Mouse (Mus musculus) midbrain, embryonic 13.5 days (tissue): ENCODE results near the gene Sgca. TPM values are rescaled to one million over a fixed set of nuclear protein-coding genes. Genes with fewer than 3 reads are reported as not detected.

Experiments
- ATAC-seq: fragments of 200-750 bp; cut with Nextera tagmentation; 2 replicates; pipeline ENCODE4 v1.8.0; 2017; ENCODE audit warnings: mild to moderate bottlenecking, moderate TSS enrichment, moderate library complexity
- H3K27ac ChIP-seq: fragments of 300-500 bp; sonication (generic); 2 replicates; pipeline ENCODE4 v1.5.1; 2015; ENCODE audit warnings: inconsistent platforms, mild to moderate bottlenecking, moderate library complexity
- H3K27me3 ChIP-seq: fragments of 300-500 bp; sonication (generic); 2 replicates; pipeline ENCODE4 v1.6.1; 2015; ENCODE audit warnings: mild to moderate bottlenecking, inconsistent platforms
- H3K36me3 ChIP-seq: fragments of 300-500 bp; sonication (generic); 2 replicates; pipeline ENCODE4 v1.6.1; 2015; ENCODE audit warnings: mild to moderate bottlenecking, inconsistent platforms
- H3K4me1 ChIP-seq: fragments of 300-500 bp; sonication (generic); replicated peaks from 2 replicates; pipeline ENCODE4 v1.6.1; 2015; ENCODE audit warnings: inconsistent platforms
- H3K4me2 ChIP-seq: fragments of 300-500 bp; sonication (generic); replicated peaks from 2 replicates; pipeline ENCODE4 v1.6.1; 2015; ENCODE audit warnings: moderate library complexity, mild to moderate bottlenecking, inconsistent platforms
- H3K4me3 ChIP-seq: fragments of 300-500 bp; sonication (generic); replicated peaks from 2 replicates; pipeline ENCODE4 v1.5.1; 2015; ENCODE audit warnings: mild to moderate bottlenecking, inconsistent platforms
- H3K9ac ChIP-seq: fragments of 300-500 bp; sonication (generic); replicated peaks from 2 replicates; pipeline ENCODE4 v1.6.1; 2015; ENCODE audit warnings: mild to moderate bottlenecking, inconsistent platforms
- H3K9me3 ChIP-seq: fragments of 300-500 bp; sonication (generic); 2 replicates; pipeline ENCODE4 v1.6.1; 2016; ENCODE audit warnings: mild to moderate bottlenecking, inconsistent platforms
- WGBS: fragments of 180-500 bp; shearing (Covaris S2); methylation state at CpG from one replicate; pipeline ENCODE4 v1.1.7; 2015; 5-methylcytosine and 5-hydroxymethylcytosine counted together
- polyA plus RNA-seq: library from polyadenylated mRNA; unstranded; fragments of >200 nt; fragmentation: Nextera tagmentation; extraction: Ambion mirVana; gene quantifications from 2 replicates; pipeline ENCODE4 v1.2.1, GENCODE M21; 2015

Sgca gene
- polyA plus RNA-seq, 1 experiment from 2014 or later, result 0.17 TPM

- peaks cover 66% of the 10 kb centered on the region for H3K4me1 ChIP-seq
- ATAC-seq, result no peak
- H3K4me3 ChIP-seq, result no peak overlapping the region
- H3K9me3 ChIP-seq, result no peaks in the 10 kb centered on the region
- 79% methylated on average over 8 of the region's 8 CpGs for WGBS
- H3K4me2 ChIP-seq, result no peak overlapping the region
- H3K36me3 ChIP-seq, result peaks cover 94% of the 10 kb centered on the region
- peak overlapping the region; percentile 54 for H3K9ac ChIP-seq
- H3K27ac ChIP-seq, result peak overlapping the region; percentile 87
- H3K27me3 ChIP-seq, result no peaks in the 10 kb centered on the region
Measured at GRCm38 (mm10) chr11:95000128-95000527, 24.0 kb upstream of the Sgca start.

GRCm38 (mm10) chr11:94998041-94998531, 22.0 kb upstream of the Sgca start:
- Histone ChIP-seq H3K27me3 (no peaks in the 10 kb centered on the region), H3K4me1 (peaks cover 77% of the 10 kb centered on the region), H3K9ac (no peak overlapping the region; the same call in 1 of the 2 replicates), H3K4me2 (no peak overlapping the region), H3K4me3 (no peak overlapping the region), H3K36me3 (peaks cover 81% of the 10 kb centered on the region), H3K9me3 (no peaks in the 10 kb centered on the region), H3K27ac (0 out of 2 replicates have a peak overlapping the region, but pooled peaks have one; percentile 19)
- WGBS, result 80% methylated on average over 16 of the region's 16 CpGs
- no peak for ATAC-seq

GRCm38 (mm10) chr11:94997596-94997995, 21.5 kb upstream of the Sgca start:
- ATAC-seq, result no peak
- no peak overlapping the region for H3K4me2 ChIP-seq
- no peaks in the 10 kb centered on the region for H3K9me3 ChIP-seq
- WGBS, result 75% methylated on average over 5 of the region's 5 CpGs
- H3K27me3 ChIP-seq, result no peaks in the 10 kb centered on the region
- 0 out of 2 replicates have a peak overlapping the region, but pooled peaks have one; percentile 39 for H3K9ac ChIP-seq
- peaks cover 76% of the 10 kb centered on the region for H3K36me3 ChIP-seq
- H3K4me3 ChIP-seq, result no peak overlapping the region
- 0 out of 2 replicates have a peak overlapping the region, but pooled peaks have one; percentile 19 for H3K27ac ChIP-seq
- H3K4me1 ChIP-seq, result peaks cover 82% of the 10 kb centered on the region

- Histone ChIP-seq H3K4me2 (no peak overlapping the region), H3K4me3 (no peak overlapping the region), H3K9me3 (no peaks in the 10 kb centered on the region), H3K4me1 (peaks cover 88% of the 10 kb centered on the region), H3K36me3 (peaks cover 70% of the 10 kb centered on the region), H3K27ac (no peak overlapping the region), H3K27me3 (no peaks in the 10 kb centered on the region), H3K9ac (no peak overlapping the region)
- WGBS, result 91% methylated on average over 6 of the region's 6 CpGs
- no peak for ATAC-seq
Measured at GRCm38 (mm10) chr11:94996984-94997383, 20.9 kb upstream of the Sgca start.

GRCm38 (mm10) chr11:94996101-94996500, 20.0 kb upstream of the Sgca start:
- no peak for ATAC-seq
- peak overlapping the region; percentile 87; the same call in 1 of the 2 replicates for H3K4me3 ChIP-seq
- H3K9me3 ChIP-seq, result no peaks in the 10 kb centered on the region
- H3K27me3 ChIP-seq, result no peaks in the 10 kb centered on the region
- H3K4me1 ChIP-seq, result peaks cover 83% of the 10 kb centered on the region
- WGBS, result 91% methylated on average over 8 of the region's 8 CpGs
- no peak overlapping the region for H3K27ac ChIP-seq
- H3K36me3 ChIP-seq, result peaks cover 62% of the 10 kb centered on the region
- H3K9ac ChIP-seq, result peak overlapping the region; percentile 98; the same call in 1 of the 2 replicates
- H3K4me2 ChIP-seq, result peak overlapping the region; percentile 99

- H3K4me3 ChIP-seq, result peak overlapping the region; percentile 87
- H3K4me1 ChIP-seq, result peaks cover 79% of the 10 kb centered on the region
- ATAC-seq, result no peak
- no peaks in the 10 kb centered on the region for H3K9me3 ChIP-seq
- H3K27ac ChIP-seq, result no peak overlapping the region
- H3K27me3 ChIP-seq, result no peaks in the 10 kb centered on the region
- peak overlapping the region; percentile 98 for H3K9ac ChIP-seq
- H3K36me3 ChIP-seq, result peaks cover 56% of the 10 kb centered on the region
- H3K4me2 ChIP-seq, result peak overlapping the region; percentile 99
- 90% methylated on average over 11 of the region's 11 CpGs for WGBS
Measured at GRCm38 (mm10) chr11:94994947-94995772, 19.0 kb upstream of the Sgca start.

GRCm38 (mm10) chr11:94994208-94994814, 18.2 kb upstream of the Sgca start:
- no peak overlapping the region; the same call in 1 of the 2 replicates for H3K27ac ChIP-seq
- peak overlapping the region; percentile 98 for H3K9ac ChIP-seq
- H3K9me3 ChIP-seq, result no peaks in the 10 kb centered on the region
- peak overlapping the region; percentile 87 for H3K4me3 ChIP-seq
- 52% methylated on average over 10 of the region's 10 CpGs for WGBS
- H3K27me3 ChIP-seq, result no peaks in the 10 kb centered on the region
- H3K36me3 ChIP-seq, result peaks cover 47% of the 10 kb centered on the region
- H3K4me2 ChIP-seq, result peak overlapping the region; percentile 99
- H3K4me1 ChIP-seq, result peaks cover 79% of the 10 kb centered on the region
- no peak for ATAC-seq

- WGBS, result 1% methylated on average over 22 of the region's 22 CpGs
- ATAC-seq, result no peak
- H3K9ac ChIP-seq, result peak overlapping the region; percentile 98
- peak overlapping the region; percentile 87 for H3K4me3 ChIP-seq
- no peaks in the 10 kb centered on the region for H3K9me3 ChIP-seq
- H3K27ac ChIP-seq, result peak overlapping the region; percentile 21; the same call in 1 of the 2 replicates
- H3K4me1 ChIP-seq, result peaks cover 78% of the 10 kb centered on the region
- peaks cover 34% of the 10 kb centered on the region for H3K36me3 ChIP-seq
- H3K27me3 ChIP-seq, result no peaks in the 10 kb centered on the region
- peak overlapping the region; percentile 99 for H3K4me2 ChIP-seq
Measured at GRCm38 (mm10) chr11:94992754-94993606, 16.9 kb upstream of the Sgca start.

- peaks cover 75% of the 10 kb centered on the region for H3K4me1 ChIP-seq
- H3K27me3 ChIP-seq, result no peaks in the 10 kb centered on the region
- no peaks in the 10 kb centered on the region for H3K9me3 ChIP-seq
- H3K36me3 ChIP-seq, result peaks cover 28% of the 10 kb centered on the region
- H3K27ac ChIP-seq, result peak overlapping the region; percentile 95
- H3K9ac ChIP-seq, result peak overlapping the region; percentile 98
- WGBS, result 0% methylated on average over 20 of the region's 20 CpGs
- no peak for ATAC-seq
- peak overlapping the region; percentile 99 for H3K4me2 ChIP-seq
- peak overlapping the region; percentile 87 for H3K4me3 ChIP-seq
Measured at GRCm38 (mm10) chr11:94992480-94992753, 16.3 kb upstream of the Sgca start.

- Histone ChIP-seq H3K27me3 (no peaks in the 10 kb centered on the region), H3K27ac (peak overlapping the region; percentile 95), H3K36me3 (peaks cover 23% of the 10 kb centered on the region), H3K4me2 (peak overlapping the region; percentile 99), H3K4me1 (peaks cover 69% of the 10 kb centered on the region), H3K9ac (peak overlapping the region; percentile 98), H3K4me3 (peak overlapping the region; percentile 87), H3K9me3 (no peaks in the 10 kb centered on the region)
- WGBS, result under 1% methylated on average over 99 of the region's 99 CpGs
- ATAC-seq, result peak; percentile 19
Measured at GRCm38 (mm10) chr11:94991641-94992479, 15.7 kb upstream of the Sgca start.
